Mouse (Mus musculus) limb, embryonic 14.5 days (tissue): ENCODE measurements around the gene Olfr543. TPM values are rescaled to one million over a fixed set of nuclear protein-coding genes. Genes with fewer than 3 reads are reported as not detected.

Experiments
- ATAC-seq: fragments of 200-750 bp; cut with Nextera tagmentation; 2 replicates; pipeline ENCODE4 v1.8.0; 2017; ENCODE audit warnings: low read depth, moderate number of reproducible peaks, moderate TSS enrichment; ENCODE audit not compliant: low FRiP score
- DNase-seq: peaks from one replicate; pipeline ENCODE4 v3.0.0-alpha.2; 2015; ENCODE audit warnings: low spot score
- H3K27ac ChIP-seq: fragments of 300-500 bp; sonication (generic); replicated peaks from 2 replicates; pipeline ENCODE4 v1.5.1; 2014; ENCODE audit warnings: low read depth, mild to moderate bottlenecking, low read length, moderate library complexity, mixed read lengths
- H3K27me3 ChIP-seq: fragments of 300-500 bp; sonication (generic); 2 replicates; pipeline ENCODE4 v1.6.1; 2014; ENCODE audit warnings: low read length, mixed read lengths; ENCODE audit not compliant: control insufficient read depth, insufficient read depth
- H3K36me3 ChIP-seq: fragments of 300-500 bp; sonication (generic); 2 replicates; pipeline ENCODE4 v1.6.1; 2014; ENCODE audit warnings: mild to moderate bottlenecking, low read length, moderate library complexity, mixed read lengths; ENCODE audit not compliant: control insufficient read depth, insufficient read depth
- H3K4me1 ChIP-seq: fragments of 300-500 bp; sonication (generic); 2 replicates; pipeline ENCODE4 v1.6.1; 2014; ENCODE audit warnings: antibody characterized with exemption, low read length, mixed read lengths; ENCODE audit not compliant: control insufficient read depth, insufficient read depth
- H3K4me2 ChIP-seq: fragments of 300-500 bp; sonication (generic); replicated peaks from 2 replicates; pipeline ENCODE4 v1.6.1; 2014; ENCODE audit warnings: low read depth, mild to moderate bottlenecking, low read length, moderate library complexity; ENCODE audit not compliant: severe bottlenecking
- H3K4me3 ChIP-seq: fragments of 300-500 bp; sonication (generic); replicated peaks from 2 replicates; pipeline ENCODE4 v1.5.1; 2014; ENCODE audit warnings: low read length
- H3K9ac ChIP-seq: fragments of 300-500 bp; sonication (generic); 2 replicates; pipeline ENCODE4 v1.6.1; 2014; ENCODE audit warnings: mild to moderate bottlenecking, low read depth, low read length, moderate library complexity; ENCODE audit not compliant: severe bottlenecking
- H3K9me3 ChIP-seq: fragments of 300-500 bp; sonication (generic); 2 replicates; pipeline ENCODE4 v1.6.1; 2016; ENCODE audit warnings: low read length; ENCODE audit not compliant: control insufficient read depth
- POLR2A ChIP-seq: fragments of 200-500 bp; IDR thresholded peaks from 2 replicates; pipeline ENCODE4 v1.8.0; 2012; ENCODE audit warnings: inconsistent platforms, mild to moderate bottlenecking, moderate library complexity, borderline replicate concordance; ENCODE audit not compliant: insufficient read depth, insufficient read length; ENCODE audit errors: extremely low read depth
- WGBS: fragments of 180-500 bp; shearing (Covaris S2); extraction: QIAGEN DNeasy Blood & Tissue Kit; methylation state at CpG from one replicate; pipeline ENCODE4 v1.1.7; 2014; 5-methylcytosine and 5-hydroxymethylcytosine counted together
- polyA plus RNA-seq, 2 experiments: library from polyadenylated mRNA; depleted of rRNA in 1 of 2; stranded (reverse) in 1 of 2; unstranded in 1 of 2; fragments of >200 nt; fragmentation: Nextera tagmentation in 1 of 2; extraction: Ambion mirVana in 1 of 2; gene quantifications; 2 replicates each; pipeline versions ENCODE4 v1.2.1 to v1.2.3; 2012 to 2014

The Olfr543 gene
- polyA plus RNA-seq, 2 experiments: 0.44 TPM; not detected in 1

DNA sequence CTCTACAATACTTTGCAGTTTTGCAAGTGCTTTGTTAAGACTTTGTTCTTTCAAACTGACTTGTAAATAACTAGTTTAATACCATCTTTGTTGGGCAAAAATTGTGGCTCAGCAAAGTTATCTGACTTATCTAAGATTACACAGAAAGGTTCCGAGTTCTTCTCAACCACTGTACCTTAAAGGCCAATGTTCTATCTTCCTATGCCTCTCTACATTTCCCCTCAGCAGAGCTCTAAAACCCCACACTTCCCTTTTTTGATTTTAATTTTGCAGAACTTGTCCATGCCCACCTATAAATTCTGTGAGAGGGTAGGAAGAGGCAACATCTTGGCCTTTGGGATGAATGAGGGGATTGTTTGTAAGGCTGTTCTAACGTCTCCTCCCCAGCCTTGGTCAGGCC is 47.1 kb downstream of the Olfr543 start:
- DNase-seq: no peak
- Histone ChIP-seq H3K27ac (no peak overlapping the region), H3K9me3 (no peaks in the 10 kb centered on the region), H3K36me3 (0 out of 2 replicates have a peak, but pooled peaks cover 5% of the 10 kb centered on the region), H3K27me3 (no peaks in the 10 kb centered on the region), H3K4me2 (no peak overlapping the region), H3K9ac (no peak overlapping the region), H3K4me3 (no peak overlapping the region), H3K4me1 (no peaks in the 10 kb centered on the region)
- WGBS: 67% methylated on average over 2 of the region's 2 CpGs
- TF ChIP-seq POLR2A: no peak
- ATAC-seq: no peak

Other genes starting within 250 kb of the Olfr543 start
- gene Rhog, start 225.6 kb downstream of the Olfr543 start, polyA plus RNA-seq (2012; rRNA removed): 48.7 and 55.6 TPM in 2 replicates
- gene Rhog, start 225.6 kb downstream of the Olfr543 start, polyA plus RNA-seq (2014; fragmentation: Nextera tagmentation; extraction: Ambion mirVana): 70.3 and 73.7 TPM in 2 replicates
- gene Stim1, start 213.9 kb downstream of the Olfr543 start, polyA plus RNA-seq (2012; rRNA removed): 49.1 and 66.1 TPM in 2 replicates
- 27.7 and 31.7 TPM in 2 replicates for gene Stim1, start 213.9 kb downstream of the Olfr543 start, polyA plus RNA-seq (2014; fragmentation: Nextera tagmentation; extraction: Ambion mirVana)
- 66.3 and 79.7 TPM in 2 replicates for gene Rrm1, start 40.0 kb downstream of the Olfr543 start, polyA plus RNA-seq (2012; rRNA removed)
- 115 and 134 TPM in 2 replicates for gene Rrm1, start 40.0 kb downstream of the Olfr543 start, polyA plus RNA-seq (2014; fragmentation: Nextera tagmentation; extraction: Ambion mirVana)
- gene Olfr544, start 6.6 kb upstream of the Olfr543 start, polyA plus RNA-seq (2012; rRNA removed): not detected in 2 replicates
- gene Olfr544, start 6.6 kb upstream of the Olfr543 start, polyA plus RNA-seq (2014; fragmentation: Nextera tagmentation; extraction: Ambion mirVana): 0.11 and 0.18 TPM in 2 replicates
- not detected in 2 replicates for gene Olfr545, start 17.9 kb upstream of the Olfr543 start, polyA plus RNA-seq (2012; rRNA removed)
- gene Olfr545, start 17.9 kb upstream of the Olfr543 start, polyA plus RNA-seq (2014; fragmentation: Nextera tagmentation; extraction: Ambion mirVana): not detected in 2 replicates
- gene Olfr547, start 53.1 kb upstream of the Olfr543 start, polyA plus RNA-seq (2012; rRNA removed): not detected in 2 replicates
- not detected in 2 replicates for gene Olfr547, start 53.1 kb upstream of the Olfr543 start, polyA plus RNA-seq (2014; fragmentation: Nextera tagmentation; extraction: Ambion mirVana)
- not detected in 2 replicates for gene Olfr548-ps1, start 59.2 kb upstream of the Olfr543 start, polyA plus RNA-seq (2012; rRNA removed)
- not detected in 2 replicates for gene Olfr548-ps1, start 59.2 kb upstream of the Olfr543 start, polyA plus RNA-seq (2014; fragmentation: Nextera tagmentation; extraction: Ambion mirVana)
- gene Olfr549, start 68.2 kb upstream of the Olfr543 start, polyA plus RNA-seq (2012; rRNA removed): not detected in 2 replicates
- not detected in 2 replicates for gene Olfr549, start 68.2 kb upstream of the Olfr543 start, polyA plus RNA-seq (2014; fragmentation: Nextera tagmentation; extraction: Ambion mirVana)
- 3.4 and 4.0 TPM in 2 replicates for gene Trim21, start 83.8 kb upstream of the Olfr543 start, polyA plus RNA-seq (2012; rRNA removed)
- gene Trim21, start 83.8 kb upstream of the Olfr543 start, polyA plus RNA-seq (2014; fragmentation: Nextera tagmentation; extraction: Ambion mirVana): 0.81 and 1.2 TPM in 2 replicates
- gene Olfr550, start 89.8 kb upstream of the Olfr543 start, polyA plus RNA-seq (2012; rRNA removed): not detected in 2 replicates
- not detected in 2 replicates for gene Olfr550, start 89.8 kb upstream of the Olfr543 start, polyA plus RNA-seq (2014; fragmentation: Nextera tagmentation; extraction: Ambion mirVana)
- not detected in 2 replicates for gene Olfr551, start 110.2 kb upstream of the Olfr543 start, polyA plus RNA-seq (2012; rRNA removed)
- not detected in 2 replicates for gene Olfr551, start 110.2 kb upstream of the Olfr543 start, polyA plus RNA-seq (2014; fragmentation: Nextera tagmentation; extraction: Ambion mirVana)
- gene Olfr552, start 116.1 kb upstream of the Olfr543 start, polyA plus RNA-seq (2012; rRNA removed): not detected in 2 replicates
- not detected in 2 replicates for gene Olfr552, start 116.1 kb upstream of the Olfr543 start, polyA plus RNA-seq (2014; fragmentation: Nextera tagmentation; extraction: Ambion mirVana)
- gene Olfr553, start 136.5 kb upstream of the Olfr543 start, polyA plus RNA-seq (2012; rRNA removed): not detected in 2 replicates
- not detected in 2 replicates for gene Olfr553, start 136.5 kb upstream of the Olfr543 start, polyA plus RNA-seq (2014; fragmentation: Nextera tagmentation; extraction: Ambion mirVana)
- gene Olfr554, start 156.8 kb upstream of the Olfr543 start, polyA plus RNA-seq (2012; rRNA removed): not detected in 2 replicates
- gene Olfr554, start 156.8 kb upstream of the Olfr543 start, polyA plus RNA-seq (2014; fragmentation: Nextera tagmentation; extraction: Ambion mirVana): not detected in 2 replicates
- gene Olfr555, start 177.1 kb upstream of the Olfr543 start, polyA plus RNA-seq (2012; rRNA removed): not detected in 2 replicates
- gene Olfr555, start 177.1 kb upstream of the Olfr543 start, polyA plus RNA-seq (2014; fragmentation: Nextera tagmentation; extraction: Ambion mirVana): not detected in 2 replicates
- gene Olfr556, start 183.2 kb upstream of the Olfr543 start, polyA plus RNA-seq (2012; rRNA removed): not detected in 2 replicates
- not detected in 2 replicates for gene Olfr556, start 183.2 kb upstream of the Olfr543 start, polyA plus RNA-seq (2014; fragmentation: Nextera tagmentation; extraction: Ambion mirVana)
- 38.1 and 41.4 TPM in 2 replicates for gene Trim68, start 205.6 kb upstream of the Olfr543 start, polyA plus RNA-seq (2012; rRNA removed)
- gene Trim68, start 205.6 kb upstream of the Olfr543 start, polyA plus RNA-seq (2014; fragmentation: Nextera tagmentation; extraction: Ambion mirVana): 13.4 and 15.3 TPM in 2 replicates
- not detected in 2 replicates for gene Olfr557, start 214.2 kb upstream of the Olfr543 start, polyA plus RNA-seq (2012; rRNA removed)
- gene Olfr557, start 214.2 kb upstream of the Olfr543 start, polyA plus RNA-seq (2014; fragmentation: Nextera tagmentation; extraction: Ambion mirVana): not detected in 2 replicates
- gene Olfr558, start 220.5 kb upstream of the Olfr543 start, polyA plus RNA-seq (2012; rRNA removed): 0.87 and 0.99 TPM in 2 replicates
- gene Olfr558, start 220.5 kb upstream of the Olfr543 start, polyA plus RNA-seq (2014; fragmentation: Nextera tagmentation; extraction: Ambion mirVana): 0.33 and 0.37 TPM in 2 replicates
- gene Olfr33, start 237.4 kb upstream of the Olfr543 start, polyA plus RNA-seq (2012; rRNA removed): not detected in 2 replicates
- gene Olfr33, start 237.4 kb upstream of the Olfr543 start, polyA plus RNA-seq (2014; fragmentation: Nextera tagmentation; extraction: Ambion mirVana): not detected in 2 replicates
- not detected in 2 replicates for gene Olfr559, start 245.8 kb upstream of the Olfr543 start, polyA plus RNA-seq (2012; rRNA removed)
- not detected in 2 replicates for gene Olfr559, start 245.8 kb upstream of the Olfr543 start, polyA plus RNA-seq (2014; fragmentation: Nextera tagmentation; extraction: Ambion mirVana)